Mouse (Mus musculus): ENCODE data around the gene Bmp7. TPM values are rescaled to one million over a fixed set of nuclear protein-coding genes. Genes with fewer than 3 reads are reported as not detected.

The Bmp7 gene
- polyA plus RNA-seq, 1 experiment from 2014 or later, result 16.3 TPM

DNA sequence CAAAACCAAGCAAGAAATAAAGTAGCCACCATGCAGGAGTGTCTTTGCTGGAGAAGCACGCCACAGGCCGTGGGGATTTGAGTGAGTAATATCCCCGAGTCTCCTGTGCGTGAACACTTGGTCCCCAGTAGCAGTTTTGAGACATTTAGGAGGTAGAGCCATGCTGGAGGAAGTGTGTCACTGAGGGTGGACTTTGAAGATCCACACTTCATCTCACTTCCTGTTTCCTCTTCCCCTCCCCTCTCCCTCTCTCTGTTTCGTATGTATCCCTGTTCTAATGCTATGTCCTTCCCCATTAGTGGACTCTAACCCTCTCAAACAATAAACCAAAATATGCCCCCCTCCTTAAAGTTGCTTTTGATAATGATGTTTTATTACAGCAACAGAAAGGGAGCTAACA, 26.4 kb upstream of the Bmp7 start:
- H3K4me2 ChIP-seq (replicated peaks), result no peak overlapping the region
- H3K4me3 ChIP-seq, result no peak overlapping the region
- no peaks in the 10 kb centered on the region for H3K9me3 ChIP-seq
- no peaks in the 10 kb centered on the region for H3K4me1 ChIP-seq
- no peaks in the 10 kb centered on the region for H3K27me3 ChIP-seq (replicated peaks)
- no peaks in the 10 kb centered on the region for H3K36me3 ChIP-seq
- 82% methylated on average over 5 of the region's 5 CpGs for WGBS
- no peak overlapping the region for H3K9ac ChIP-seq
- no peak overlapping the region for H3K27ac ChIP-seq
- no peak for ATAC-seq (ENCODE audit: low FRiP score, low read depth)

DNA sequence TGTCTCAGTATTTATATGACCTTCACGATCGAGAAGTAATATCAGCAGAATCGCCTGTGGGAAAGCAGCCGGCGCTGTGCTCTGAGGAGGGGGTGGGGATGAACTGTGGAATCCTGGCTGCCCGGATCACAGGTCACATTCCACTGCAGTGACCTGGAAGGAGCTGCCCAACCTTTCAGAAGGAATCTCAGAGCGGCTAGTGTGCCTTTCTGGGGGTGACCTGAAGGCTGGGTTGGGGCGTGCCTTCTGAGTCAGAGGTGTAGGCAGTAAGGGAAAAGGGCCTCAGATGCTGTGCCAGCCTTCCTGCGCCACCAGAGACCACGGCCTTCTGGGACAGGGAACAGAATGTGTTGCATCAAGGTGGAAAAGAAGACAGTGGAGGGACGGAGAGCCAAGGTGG, 25.1 kb upstream of the Bmp7 start:
- Histone ChIP-seq H3K27me3 (replicated peaks) (no peaks in the 10 kb centered on the region), H3K27ac (no peak overlapping the region), H3K9me3 (0 out of 2 replicates have a peak, but pooled peaks cover 4% of the 10 kb centered on the region), H3K4me2 (replicated peaks) (no peak overlapping the region), H3K36me3 (no peaks in the 10 kb centered on the region), H3K4me3 (no peak overlapping the region), H3K4me1 (no peaks in the 10 kb centered on the region), H3K9ac (no peak overlapping the region)
- no peak for ATAC-seq (ENCODE audit: low FRiP score, low read depth)
- 55% methylated on average over 11 of the region's 11 CpGs for WGBS

DNA sequence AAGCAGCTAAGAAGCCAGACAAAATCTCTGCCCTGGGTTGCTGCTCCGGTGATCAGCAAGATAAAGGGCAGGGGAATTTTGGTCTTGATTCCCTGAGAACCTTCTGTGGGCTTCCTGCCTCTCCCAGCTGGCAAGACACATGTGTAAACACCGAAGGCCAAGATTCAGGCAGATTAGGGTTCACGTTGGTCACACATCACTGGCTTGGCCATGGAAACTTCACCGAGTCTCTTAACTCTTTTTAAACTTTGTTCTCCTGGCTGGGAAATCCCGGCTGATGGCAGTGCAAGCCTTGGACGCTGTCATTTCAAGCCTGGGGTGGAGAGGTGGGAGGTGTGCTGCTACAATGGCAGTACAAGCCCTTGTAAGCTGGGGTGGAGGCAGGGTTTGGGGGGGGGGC, 21.1 kb upstream of the Bmp7 start:
- Histone ChIP-seq H3K4me2 (replicated peaks) (no peak overlapping the region), H3K9ac (no peak overlapping the region), H3K36me3 (no peaks in the 10 kb centered on the region), H3K9me3 (peaks cover 16% of the 10 kb centered on the region), H3K27me3 (replicated peaks) (no peaks in the 10 kb centered on the region), H3K4me3 (no peak overlapping the region), H3K27ac (no peak overlapping the region), H3K4me1 (peaks cover 8% of the 10 kb centered on the region)
- 68% methylated on average over 6 of the region's 6 CpGs for WGBS
- no peak for ATAC-seq (ENCODE audit: low FRiP score, low read depth)

DNA sequence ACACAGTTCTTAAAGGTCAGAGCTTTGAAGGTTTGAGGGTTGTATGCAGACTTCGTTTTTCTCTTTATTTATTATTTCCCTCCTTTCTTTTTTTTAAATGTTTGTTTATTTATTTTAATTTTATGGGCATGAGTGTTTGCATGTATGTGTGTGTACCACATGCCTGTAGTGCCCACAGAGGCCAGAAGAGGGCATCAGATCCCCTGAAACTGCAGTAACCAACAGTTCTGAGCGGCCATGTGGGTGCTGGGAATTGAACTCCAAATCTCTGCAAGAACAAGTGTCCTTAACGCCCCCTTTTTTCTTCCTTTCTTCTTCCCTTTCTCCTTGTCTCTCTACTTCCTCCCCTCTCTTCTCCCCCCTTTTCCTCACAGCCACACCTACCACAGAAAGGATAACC, 20.2 kb upstream of the Bmp7 start:
- Histone ChIP-seq H3K9me3 (peaks cover 16% of the 10 kb centered on the region), H3K36me3 (no peaks in the 10 kb centered on the region), H3K4me3 (no peak overlapping the region), H3K4me2 (replicated peaks) (no peak overlapping the region), H3K27me3 (replicated peaks) (no peaks in the 10 kb centered on the region), H3K4me1 (peaks cover 8% of the 10 kb centered on the region), H3K27ac (no peak overlapping the region), H3K9ac (no peak overlapping the region)
- 92% methylated on average over 3 of the region's 3 CpGs for WGBS
- ATAC-seq (ENCODE audit: low FRiP score, low read depth), result no peak

DNA sequence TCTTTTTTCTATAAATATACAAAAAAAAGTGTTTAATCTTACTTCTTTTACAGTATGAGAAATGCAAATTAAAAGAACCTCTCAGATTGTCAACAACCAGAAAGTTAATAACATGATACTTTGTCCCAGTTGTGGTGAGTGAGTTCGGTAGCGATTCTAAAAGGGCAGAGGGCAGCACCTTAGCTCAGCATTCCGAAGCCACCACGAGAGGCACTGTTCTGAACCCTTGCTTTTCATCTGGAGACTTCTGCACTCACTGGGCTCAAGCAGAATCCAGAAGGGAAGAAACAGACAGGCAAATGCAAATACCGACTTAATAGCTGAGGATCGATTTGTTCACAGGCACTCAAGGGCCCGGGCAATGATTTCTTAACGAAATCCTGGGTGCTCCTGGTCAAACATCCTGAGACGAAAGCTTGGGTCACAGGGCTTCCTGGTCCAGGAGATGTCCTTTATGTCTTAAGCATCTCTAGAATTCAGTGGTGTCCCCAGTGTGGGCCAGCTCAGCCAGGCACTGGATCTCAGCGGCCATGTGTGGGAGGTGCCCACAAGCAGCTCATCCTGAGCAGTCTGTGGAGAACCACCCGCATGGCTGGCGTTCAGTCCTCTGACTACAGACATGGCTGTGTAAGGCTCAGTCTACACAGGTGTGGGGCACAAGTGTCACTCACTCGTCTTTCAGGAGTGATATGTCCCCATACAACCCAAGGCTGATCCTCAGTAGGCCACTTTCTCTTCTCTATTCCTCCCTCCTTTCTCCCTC, 19.1 kb upstream of the Bmp7 start:
- no peak overlapping the region for H3K4me2 ChIP-seq (replicated peaks)
- 51% methylated on average over 13 of the region's 13 CpGs for WGBS

DNA sequence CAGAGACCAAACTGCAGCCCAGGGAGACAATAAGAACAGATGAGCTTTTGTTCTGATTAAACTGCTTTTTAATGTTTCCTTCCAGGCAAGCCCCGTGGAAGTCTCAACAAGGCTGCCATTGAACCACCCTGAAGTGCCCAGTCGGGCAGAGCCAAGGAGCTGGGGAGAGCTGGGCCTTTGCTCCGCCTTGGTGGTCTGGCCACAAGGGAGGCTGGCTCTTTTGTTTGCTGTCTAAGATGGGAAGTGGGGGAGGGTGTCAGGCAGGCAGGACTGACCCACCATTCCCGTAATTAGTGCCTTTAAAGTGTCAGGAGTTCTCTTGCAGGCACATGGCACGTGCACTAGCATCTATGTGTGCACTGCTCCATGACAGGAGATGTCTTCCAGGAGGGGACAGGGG, 18.5 kb upstream of the Bmp7 start:
- H3K9ac ChIP-seq, result no peak overlapping the region
- peak; percentile 50; the same call in 1 of the 2 replicates for ATAC-seq (ENCODE audit: low FRiP score, low read depth)
- H3K4me2 ChIP-seq (replicated peaks), result no peak overlapping the region
- H3K4me1 ChIP-seq, result peaks cover 8% of the 10 kb centered on the region
- no peaks in the 10 kb centered on the region for H3K27me3 ChIP-seq (replicated peaks)
- H3K36me3 ChIP-seq, result no peaks in the 10 kb centered on the region
- no peak overlapping the region for H3K27ac ChIP-seq
- peaks cover 16% of the 10 kb centered on the region for H3K9me3 ChIP-seq
- H3K4me3 ChIP-seq, result no peak overlapping the region
- 8% methylated on average over 5 of the region's 5 CpGs for WGBS

More for the DNA sequence above, 19.1 kb upstream of the Bmp7 start:
- Histone ChIP-seq H3K4me1 (peaks cover 8% of the 10 kb centered on the region), H3K27ac (no peak overlapping the region), H3K9me3 (peaks cover 16% of the 10 kb centered on the region), H3K4me3 (no peak overlapping the region), H3K36me3 (no peaks in the 10 kb centered on the region), H3K27me3 (replicated peaks) (no peaks in the 10 kb centered on the region), H3K9ac (no peak overlapping the region)
- ATAC-seq (ENCODE audit: low FRiP score, low read depth), result no peak

DNA sequence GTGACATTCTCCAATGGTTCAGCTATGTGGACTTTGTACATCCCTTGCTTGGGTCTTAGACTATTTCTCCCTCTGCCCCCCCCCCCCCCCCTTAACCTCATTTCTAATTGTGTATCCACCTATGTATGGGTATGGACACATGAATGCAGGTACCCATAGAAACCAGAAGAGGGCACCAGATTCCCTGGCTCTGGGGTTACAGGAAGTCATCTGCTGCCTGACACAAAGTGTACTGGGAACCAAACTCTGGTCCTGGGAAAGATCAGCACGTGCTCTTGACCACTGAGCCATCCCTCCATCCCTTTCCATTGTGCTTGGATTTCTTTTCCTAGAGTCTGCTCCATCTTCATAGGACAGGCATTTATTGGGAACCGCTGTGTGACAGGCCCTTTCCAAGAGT, 11.9 kb upstream of the Bmp7 start:
- H3K27me3 ChIP-seq (replicated peaks), result no peaks in the 10 kb centered on the region
- H3K4me3 ChIP-seq, result no peak overlapping the region
- no peak overlapping the region for H3K4me2 ChIP-seq (replicated peaks)
- no peak overlapping the region for H3K9ac ChIP-seq
- ATAC-seq (ENCODE audit: low FRiP score, low read depth), result no peak
- 78% methylated on average over 2 of the region's 2 CpGs for WGBS
- no peaks in the 10 kb centered on the region for H3K36me3 ChIP-seq
- no peak overlapping the region for H3K27ac ChIP-seq
- no peaks in the 10 kb centered on the region for H3K4me1 ChIP-seq
- peaks cover 11% of the 10 kb centered on the region for H3K9me3 ChIP-seq

DNA sequence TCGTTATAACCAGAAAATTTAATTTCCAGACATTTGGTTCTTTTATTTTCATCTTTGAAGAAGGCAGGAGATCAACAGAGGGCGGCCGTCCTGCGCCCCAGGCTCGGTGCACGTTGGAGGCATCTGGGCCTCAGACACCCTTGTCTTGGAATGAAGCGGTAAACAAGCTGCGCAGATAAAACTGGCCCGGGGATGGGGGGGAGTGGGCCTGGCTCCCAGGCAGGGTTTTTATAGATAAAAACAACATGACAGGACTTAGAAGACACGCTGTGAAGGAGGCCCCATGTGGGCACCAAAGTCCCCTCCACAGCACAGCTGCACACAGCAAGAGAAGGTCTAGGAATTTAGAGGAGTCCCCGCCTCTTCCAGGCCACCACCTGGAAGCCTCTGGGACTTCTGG, 10.6 kb upstream of the Bmp7 start:
- WGBS, result 48% methylated on average over 11 of the region's 11 CpGs
- H3K4me3 ChIP-seq, result no peak overlapping the region
- H3K9me3 ChIP-seq, result 0 out of 2 replicates have a peak, but pooled peaks cover 3% of the 10 kb centered on the region
- H3K36me3 ChIP-seq, result no peaks in the 10 kb centered on the region
- H3K9ac ChIP-seq, result no peak overlapping the region
- no peaks in the 10 kb centered on the region for H3K27me3 ChIP-seq (replicated peaks)
- no peaks in the 10 kb centered on the region for H3K4me1 ChIP-seq
- H3K4me2 ChIP-seq (replicated peaks), result no peak overlapping the region
- no peak for ATAC-seq (ENCODE audit: low FRiP score, low read depth)
- H3K27ac ChIP-seq, result no peak overlapping the region

DNA sequence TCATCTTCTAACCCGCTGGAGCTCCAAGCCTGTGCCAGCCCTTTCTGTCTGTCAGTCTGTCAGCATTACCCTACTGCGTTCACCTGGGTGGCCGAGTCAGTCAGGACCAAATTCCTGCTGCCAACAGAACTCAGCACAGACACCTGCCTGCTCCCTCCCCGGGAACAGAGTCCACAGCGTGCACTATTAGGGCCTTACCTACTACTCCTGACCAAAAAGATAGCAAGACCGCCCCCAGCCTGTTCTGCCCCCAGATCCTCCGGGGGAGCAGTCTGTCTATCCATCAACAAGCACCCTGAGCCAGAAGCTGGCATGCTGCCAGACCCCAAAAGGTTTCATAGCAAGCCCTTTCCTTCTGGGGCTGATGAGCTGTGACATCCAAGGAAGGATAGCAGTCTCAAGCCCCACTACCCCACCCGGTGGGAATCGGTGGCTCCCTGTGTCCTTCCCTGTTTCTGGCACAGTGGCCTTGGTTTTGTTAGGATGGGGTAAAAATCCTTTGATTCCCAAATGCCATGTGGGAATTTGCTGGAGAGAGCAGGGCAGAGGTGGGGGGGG, 10.1 kb upstream of the Bmp7 start:
- no peaks in the 10 kb centered on the region for H3K4me1 ChIP-seq
- ATAC-seq (ENCODE audit: low FRiP score, low read depth), result no peak
- no peak overlapping the region for H3K4me2 ChIP-seq (replicated peaks)
- no peak overlapping the region for H3K9ac ChIP-seq
- H3K4me3 ChIP-seq, result no peak overlapping the region
- 71% methylated on average over 9 of the region's 9 CpGs for WGBS
- 0 out of 2 replicates have a peak, but pooled peaks cover 2% of the 10 kb centered on the region for H3K27me3 ChIP-seq (replicated peaks)
- H3K27ac ChIP-seq, result no peak overlapping the region
- no peaks in the 10 kb centered on the region for H3K36me3 ChIP-seq
- 0 out of 2 replicates have a peak, but pooled peaks cover 3% of the 10 kb centered on the region for H3K9me3 ChIP-seq

DNA sequence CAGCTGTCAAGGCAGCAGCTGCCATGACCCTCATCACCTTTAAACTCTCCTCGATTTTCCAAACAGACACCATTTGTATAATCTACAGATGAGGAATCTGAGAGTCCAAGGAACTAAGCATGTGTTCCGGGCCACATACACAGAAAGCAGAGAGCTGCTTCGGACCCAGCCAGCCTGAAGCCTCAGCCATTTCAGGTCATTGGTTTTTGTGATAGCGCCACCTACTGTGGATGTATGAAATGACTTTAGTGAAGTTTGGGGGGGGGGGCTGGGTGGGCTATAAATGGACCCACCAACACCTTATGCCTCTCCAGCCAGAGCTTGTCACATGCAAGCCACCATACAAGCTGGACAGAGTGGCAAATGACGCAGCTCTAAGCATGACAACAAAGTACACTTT, 8.9 kb upstream of the Bmp7 start:
- WGBS, result 49% methylated on average over 5 of the region's 5 CpGs
- Histone ChIP-seq H3K27ac (no peak overlapping the region), H3K4me1 (no peaks in the 10 kb centered on the region), H3K27me3 (replicated peaks) (peaks cover 7% of the 10 kb centered on the region; the same call in 1 of the 2 replicates), H3K4me2 (replicated peaks) (no peak overlapping the region), H3K9ac (no peak overlapping the region), H3K9me3 (0 out of 2 replicates have a peak, but pooled peaks cover 3% of the 10 kb centered on the region), H3K4me3 (no peak overlapping the region), H3K36me3 (no peaks in the 10 kb centered on the region)
- ATAC-seq (ENCODE audit: low FRiP score, low read depth), result no peak

DNA sequence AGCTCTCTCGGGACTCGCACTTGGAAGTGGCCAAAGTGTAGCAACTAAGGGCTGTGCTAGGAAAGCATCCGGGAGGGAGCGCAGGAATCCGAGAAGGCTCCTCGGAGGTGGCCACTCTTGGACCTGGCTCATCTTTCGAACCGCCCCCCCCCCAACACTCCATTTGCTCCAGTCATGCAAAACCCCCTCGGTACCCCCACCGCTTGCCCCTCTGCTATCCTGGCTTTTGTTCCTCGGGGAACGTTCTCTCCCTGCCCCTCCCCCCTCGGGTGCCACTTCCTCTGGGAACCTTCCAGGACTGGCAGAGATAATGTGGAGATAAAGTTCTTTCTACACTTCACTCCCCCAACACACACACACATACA, 660 bp upstream of the Bmp7 start:
- ATAC-seq (ENCODE audit: low FRiP score, low read depth), result no peak
- no peak overlapping the region for H3K27ac ChIP-seq

DNA sequence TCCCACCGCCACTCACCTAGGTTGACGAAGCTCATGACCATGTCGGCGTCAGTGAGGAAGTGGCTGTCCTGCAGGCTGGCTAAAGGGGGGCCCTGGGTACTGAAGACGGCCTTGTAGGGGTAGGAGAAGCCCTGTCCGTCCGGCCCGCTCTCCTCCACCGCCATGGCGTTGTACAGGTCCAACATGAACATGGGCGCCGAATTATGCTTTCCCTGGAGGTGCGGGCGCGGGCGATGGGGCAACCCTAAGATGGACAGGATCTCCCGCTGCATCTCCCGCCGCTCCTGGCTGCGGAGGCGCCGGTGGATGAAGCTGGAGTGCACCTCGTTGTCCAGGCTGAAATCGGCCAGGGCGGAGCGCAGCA, 500 bp downstream of the Bmp7 start:
- Histone ChIP-seq H3K27me3 (replicated peaks) (peaks cover 88% of the 10 kb centered on the region), H3K9ac (peak overlapping the region; percentile 58), H3K4me1 (peaks cover 64% of the 10 kb centered on the region), H3K27ac (no peak overlapping the region), H3K36me3 (no peaks in the 10 kb centered on the region), H3K9me3 (no peaks in the 10 kb centered on the region), H3K4me2 (replicated peaks) (peak overlapping the region; percentile 93), H3K4me3 (peak overlapping the region; percentile 49)
- ATAC-seq (ENCODE audit: low FRiP score, low read depth), result no peak
- under 1% methylated on average over 26 of the region's 26 CpGs for WGBS

More for the DNA sequence above, 660 bp upstream of the Bmp7 start:
- peak overlapping the region; percentile 58; the same call in 1 of the 2 replicates for H3K9ac ChIP-seq
- H3K4me2 ChIP-seq (replicated peaks), result peak overlapping the region; percentile 93
- H3K27me3 ChIP-seq (replicated peaks), result peaks cover 85% of the 10 kb centered on the region
- peaks cover 52% of the 10 kb centered on the region for H3K4me1 ChIP-seq
- H3K36me3 ChIP-seq, result no peaks in the 10 kb centered on the region
- under 1% methylated on average over 13 of the region's 13 CpGs for WGBS
- H3K9me3 ChIP-seq, result no peaks in the 10 kb centered on the region
- H3K4me3 ChIP-seq, result peak overlapping the region; percentile 49

Measured in neural tube, embryonic 12.5 days (tissue).